8 mouse cellular contexts compared by ENCODE assay signal in the genomic region with DNA sequence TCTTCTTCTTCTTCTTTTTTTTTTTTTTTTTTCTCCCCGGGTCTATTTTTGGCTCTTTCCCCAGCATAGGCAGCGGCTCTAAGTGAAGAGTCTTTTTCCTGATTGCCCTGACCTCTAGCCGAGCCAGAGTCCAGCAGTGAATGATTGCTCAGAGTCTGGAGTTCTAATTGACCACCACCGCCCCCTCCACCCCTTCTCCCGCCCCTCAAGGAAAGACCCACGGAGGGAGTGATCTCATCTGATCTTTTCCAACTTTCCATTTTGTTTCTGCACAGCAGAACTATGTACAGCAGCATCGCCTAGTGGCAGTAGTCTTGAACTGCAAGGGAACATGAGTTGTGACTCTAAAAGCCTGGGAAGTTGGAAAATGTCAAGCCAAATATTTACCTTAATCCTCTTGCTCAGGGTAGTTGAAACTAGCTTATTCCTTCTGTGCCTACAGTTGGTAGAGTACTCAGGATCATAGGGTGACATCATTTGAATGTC.
DNase-seq lines count a peak whose midpoint lies in the region; ATAC-seq lines count a peak whose summit lies in the region.

No protein-coding gene starts in this region.

- H3K4me1 ChIP-seq in intestine, embryonic 16.5 days (ENCODE audit: control insufficient read depth, insufficient read depth, low read length) = no peaks in the 10 kb centered on the region
- no peaks in the 10 kb centered on the region for H3K4me1 ChIP-seq in midbrain, embryonic 10.5 days
- H3K4me1 ChIP-seq in stomach, embryonic 16.5 days (ENCODE audit: control insufficient read depth, insufficient read depth, low read length) = no peaks in the 10 kb centered on the region

- no peaks in the 10 kb centered on the region for H3K27me3 ChIP-seq in intestine, embryonic 16.5 days (replicated peaks; ENCODE audit: control insufficient read depth, insufficient read depth, low read length)
- no peaks in the 10 kb centered on the region for H3K27me3 ChIP-seq in midbrain, embryonic 10.5 days (ENCODE audit: low read depth, poor library complexity, severe bottlenecking)
- no peaks in the 10 kb centered on the region for H3K27me3 ChIP-seq in stomach, embryonic 16.5 days (ENCODE audit: control insufficient read depth, insufficient read depth, low read length)

- no peak for ATAC-seq in intestine, embryonic 16.5 days
- ATAC-seq in stomach, embryonic 16.5 days (ENCODE audit: insufficient read depth, low FRiP score) = peak; percentile 73; the same call in 1 of the 2 replicates

- H3K4me3 ChIP-seq in intestine, embryonic 16.5 days (ENCODE audit: low read length) = 0 out of 2 replicates have a peak overlapping the region, but pooled peaks have one; percentile 22
- H3K4me3 ChIP-seq in midbrain, embryonic 10.5 days = no peak overlapping the region
- peak overlapping the region; percentile 36 for H3K4me3 ChIP-seq in stomach, embryonic 16.5 days (replicated peaks; ENCODE audit: low read length)

- no peak overlapping the region for H3K9ac ChIP-seq in intestine, embryonic 16.5 days (ENCODE audit: low read depth, low read length)
- H3K9ac ChIP-seq in stomach, embryonic 16.5 days (ENCODE audit: low read length) = 0 out of 2 replicates have a peak overlapping the region, but pooled peaks have one; percentile 44

- peak; percentile 78 for DNase-seq in 3T3-L1 (ENCODE audit: low read depth, low spot score)
- peak; percentile 44 to 58 for DNase-seq in adrenal gland, adult 18-20 months (ENCODE audit: low spot score in 2 of 2)
- DNase-seq in embryo, embryonic 10.5 days (ENCODE audit: low spot score) = peak; percentile 90
- DNase-seq in gastrocnemius, postnatal 36 days = peak; percentile 52 to 64
- peak; percentile 84 to 86 for DNase-seq in left cerebral cortex, postnatal 14 days (ENCODE audit: low spot score in 2 of 2)
- peak; percentile 64 for DNase-seq in midbrain, embryonic 10.5 days (ENCODE audit: low spot score)

- H3K27ac ChIP-seq in intestine, embryonic 16.5 days (ENCODE audit: low read length) = no peak overlapping the region
- no peak overlapping the region for H3K27ac ChIP-seq in midbrain, embryonic 10.5 days (replicated peaks)
- no peak overlapping the region for H3K27ac ChIP-seq in stomach, embryonic 16.5 days (ENCODE audit: low read length)

- intact Hi-C loops in gastrocnemius, postnatal 36 days (cut with DNase I) = no loop called here
- intact Hi-C loops in left cerebral cortex, postnatal 14 days (cut with DNase I) = loop anchor here (2.0 to 5.0 kb wide), 2 partner anchors 542 to 629 kb away; a partner anchor contains a TSS

- H3K9me3 ChIP-seq in intestine, embryonic 16.5 days (ENCODE audit: control insufficient read depth, low read length) = no peaks in the 10 kb centered on the region
- no peaks in the 10 kb centered on the region for H3K9me3 ChIP-seq in midbrain, embryonic 10.5 days (replicated peaks)
- no peaks in the 10 kb centered on the region for H3K9me3 ChIP-seq in stomach, embryonic 16.5 days (replicated peaks; ENCODE audit: control insufficient read depth, low read length)

- WGBS in intestine, embryonic 16.5 days = 11% methylated on average over 7 of the region's 7 CpGs
- WGBS in midbrain, embryonic 10.5 days = 27% methylated on average over 7 of the region's 7 CpGs
- WGBS in stomach, embryonic 16.5 days = 7% methylated on average over 7 of the region's 7 CpGs

- H3K4me2 ChIP-seq in intestine, embryonic 16.5 days (ENCODE audit: low read depth, low read length) = peak overlapping the region; percentile 44
- peak overlapping the region; percentile 50 for H3K4me2 ChIP-seq in stomach, embryonic 16.5 days (ENCODE audit: low read depth, low read length)

- no peaks in the 10 kb centered on the region for H3K36me3 ChIP-seq in intestine, embryonic 16.5 days (ENCODE audit: control insufficient read depth, insufficient read depth, low read length)
- H3K36me3 ChIP-seq in midbrain, embryonic 10.5 days = no peaks in the 10 kb centered on the region
- no peaks in the 10 kb centered on the region for H3K36me3 ChIP-seq in stomach, embryonic 16.5 days (ENCODE audit: control insufficient read depth, insufficient read depth, low read length)
